Mouse (Mus musculus): Measurements from ENCODE around the gene Alms1. TPM values are rescaled to one million over a fixed set of nuclear protein-coding genes. Genes with fewer than 3 reads are reported as not detected.

The Alms1 gene
- total RNA-seq, 2 experiments from 2014 or later, result 2.1 to 3.3 TPM

Small RNA genes within 50 kb of the gene (microRNA-seq; reads per million reads assigned to microRNA genes)
- 0 reads per million in 2 experiments for gene Gm27317

Other genes starting within 250 kb of the Alms1 start
- 10 to 100 TPM; 36.9 to 42.1 TPM for gene Rab11fip5, start 212.9 kb upstream of the Alms1 start, total RNA-seq (2021)
- not detected for gene Noto, start 163.6 kb upstream of the Alms1 start, total RNA-seq (2021)
- 10 to 100 TPM; 12.2 to 13.7 TPM for gene Smyd5, start 155.5 kb upstream of the Alms1 start, total RNA-seq (2021)
- gene Cct7, start 136.0 kb upstream of the Alms1 start, total RNA-seq (2021), result 100 to 1,000 TPM; 164 to 167 TPM
- 10 to 100 TPM; 15.2 to 17.8 TPM for gene Pradc1, start 135.6 kb upstream of the Alms1 start, total RNA-seq (2021)
- under 1 TPM; 0.14 TPM for gene Fbxo41, start 84.5 kb upstream of the Alms1 start, total RNA-seq (2021)
- gene Egr4, start 73.9 kb upstream of the Alms1 start, total RNA-seq (2021), result not detected
- gene Nat8f7, start 125.7 kb downstream of the Alms1 start, total RNA-seq (2021), result under 1 TPM; 0.25 to 0.38 TPM
- gene Nat8f3, start 178.2 kb downstream of the Alms1 start, total RNA-seq (2021), result under 1 TPM; 0.25 to 0.26 TPM
- gene Nat8f6, start 233.4 kb downstream of the Alms1 start, total RNA-seq (2021), result under 1 TPM in 1 of 2 experiments, not detected in 1; 0.21 TPM
- gene Nat8f5, start 233.4 kb downstream of the Alms1 start, total RNA-seq (2021), result under 1 TPM in 1 of 2 experiments, not detected in 1; 0.23 TPM
- gene Nat8, start 244.6 kb downstream of the Alms1 start, total RNA-seq (2021), result not detected